Mouse (Mus musculus) heart, embryonic 14.5 days (tissue): Measurements from ENCODE around the gene Mylk. TPM values are rescaled to one million over a fixed set of nuclear protein-coding genes. Genes with fewer than 3 reads are reported as not detected.

Experiments used
- ATAC-seq: fragments of 200-750 bp; cut with Nextera tagmentation; 2 replicates; pipeline ENCODE4 v1.8.0; 2017; ENCODE audit warnings: low read depth, moderate TSS enrichment; ENCODE audit not compliant: insufficient number of reproducible peaks, insufficient read depth, low FRiP score
- H3K27ac ChIP-seq, 2 experiments: fragments of 200-500 bp in 1 of 2; fragments of 300-500 bp in 1 of 2; sonication (generic) in 1 of 2; replicated peaks in 1 of 2; 2 replicates each; pipeline ENCODE4 v1.5.1; 2012 to 2014; ENCODE audit warnings: low read depth in 2 of 2, low read length in 2 of 2, control low read depth in 1 of 2, mild to moderate bottlenecking in 1 of 2, mixed read lengths in 1 of 2; ENCODE audit not compliant: control insufficient read depth in 1 of 2, insufficient read depth in 1 of 2
- H3K27me3 ChIP-seq: fragments of 300-500 bp; sonication (generic); 2 replicates; pipeline ENCODE4 v1.6.1; 2014; ENCODE audit warnings: mild to moderate bottlenecking, low read length, control low read depth; ENCODE audit not compliant: control insufficient read depth, insufficient read depth
- H3K36me3 ChIP-seq: fragments of 300-500 bp; sonication (generic); 2 replicates; pipeline ENCODE4 v1.6.1; 2014; ENCODE audit warnings: mild to moderate bottlenecking, control low read depth, low read length, mixed read lengths; ENCODE audit not compliant: control insufficient read depth, insufficient read depth
- H3K4me1 ChIP-seq, 2 experiments: fragments of 200-500 bp in 1 of 2; fragments of 300-500 bp in 1 of 2; sonication (generic) in 1 of 2; 2 replicates each; pipeline ENCODE4 v1.6.1; 2012 to 2014; ENCODE audit warnings: low read length in 2 of 2, control low read depth in 1 of 2, mixed read lengths in 1 of 2; ENCODE audit not compliant: control insufficient read depth in 2 of 2, insufficient read depth in 2 of 2
- H3K4me2 ChIP-seq: fragments of 300-500 bp; sonication (generic); 2 replicates; pipeline ENCODE4 v1.6.1; 2014; ENCODE audit warnings: mild to moderate bottlenecking, low read length
- H3K4me3 ChIP-seq, 2 experiments: fragments of 200-500 bp in 1 of 2; fragments of 300-500 bp in 1 of 2; sonication (generic) in 1 of 2; 2 replicates each; pipeline ENCODE4 v1.5.1; 2012 to 2014; ENCODE audit warnings: low read length in 2 of 2, mild to moderate bottlenecking in 2 of 2, control low read depth in 1 of 2, low read depth in 1 of 2, moderate library complexity in 1 of 2; ENCODE audit not compliant: control insufficient read depth in 1 of 2, insufficient read depth in 1 of 2
- H3K9ac ChIP-seq: fragments of 300-500 bp; sonication (generic); 2 replicates; pipeline ENCODE4 v1.6.1; 2014; ENCODE audit warnings: mild to moderate bottlenecking, low read length
- H3K9me3 ChIP-seq: fragments of 300-500 bp; sonication (generic); 2 replicates; pipeline ENCODE4 v1.6.1; 2016; ENCODE audit warnings: low read length, control low read depth; ENCODE audit not compliant: control insufficient read depth
- WGBS: fragments of 180-500 bp; shearing (Covaris S2); extraction: QIAGEN DNeasy Blood & Tissue Kit; methylation state at CpG from one replicate; pipeline ENCODE4 v1.1.7; 2014; 5-methylcytosine and 5-hydroxymethylcytosine counted together
- polyA plus RNA-seq: library from polyadenylated mRNA; unstranded; fragments of >200 nt; fragmentation: Nextera tagmentation; extraction: Ambion mirVana; gene quantifications from 2 replicates; pipeline ENCODE4 v1.2.1, GENCODE M21; 2014

Mylk gene
- polyA plus RNA-seq, 1 experiment from 2014 or later = 8.5 TPM

DNA sequence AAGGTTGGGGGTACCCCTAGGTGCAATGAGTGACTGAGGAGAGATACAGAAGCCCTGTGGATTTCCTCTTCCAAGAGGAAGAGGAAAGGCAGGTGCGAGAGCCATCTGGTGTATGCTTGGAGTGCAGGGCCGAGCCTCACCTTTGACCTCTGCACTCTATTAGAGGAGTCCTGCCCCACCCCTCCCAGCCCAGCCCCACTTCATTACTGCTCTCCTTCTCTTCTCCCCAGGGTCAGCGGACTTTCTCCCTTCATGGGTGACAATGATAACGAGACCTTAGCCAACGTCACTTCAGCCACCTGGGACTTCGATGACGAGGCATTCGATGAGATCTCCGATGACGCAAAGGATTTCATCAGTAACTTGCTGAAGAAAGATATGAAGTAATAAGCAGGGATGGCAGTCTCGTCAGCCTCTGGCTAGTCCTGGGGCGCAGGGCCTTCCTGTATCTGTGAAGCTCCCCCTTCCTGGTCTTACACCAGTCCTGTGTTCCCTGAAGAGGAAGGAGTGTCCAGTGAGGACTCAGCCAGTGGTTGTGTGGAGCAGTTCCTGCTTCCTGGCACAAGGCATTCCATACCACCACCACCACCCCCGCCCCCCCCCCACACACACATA is 241.3 kb downstream of the Mylk start:
- H3K4me2 ChIP-seq = no peak overlapping the region
- no peaks in the 10 kb centered on the region for H3K36me3 ChIP-seq
- no peak for ATAC-seq
- no peak overlapping the region for H3K27ac ChIP-seq
- H3K4me3 ChIP-seq = no peak overlapping the region
- H3K9me3 ChIP-seq = no peaks in the 10 kb centered on the region
- WGBS = 88% methylated on average over 11 of the region's 13 CpGs
- no peak overlapping the region for H3K9ac ChIP-seq
- peaks cover 17 to 22% of the 10 kb centered on the region in 2 experiments for H3K4me1 ChIP-seq
- no peaks in the 10 kb centered on the region for H3K27me3 ChIP-seq

DNA sequence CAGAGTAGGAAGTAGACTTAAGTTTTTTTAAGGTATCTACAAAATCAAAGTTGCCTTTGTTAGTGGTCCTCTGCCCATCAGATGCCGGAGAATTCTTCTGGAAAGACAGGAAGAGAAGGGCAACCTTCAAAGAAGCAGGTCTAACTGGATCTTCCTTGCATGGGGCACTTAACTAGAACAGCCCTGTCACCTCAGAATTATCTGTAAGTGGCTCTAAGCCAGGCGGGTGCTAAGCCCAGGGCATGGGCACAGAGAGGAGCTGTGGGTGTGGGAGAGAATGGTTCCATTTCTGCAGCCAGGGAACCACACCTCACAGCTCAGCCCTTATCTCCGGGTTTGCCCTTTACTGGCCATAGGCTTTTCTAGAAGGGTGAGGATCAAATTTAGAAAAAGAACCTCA is 246.4 kb downstream of the Mylk start:
- WGBS = 54% methylated on average over 3 of the region's 3 CpGs
- no peak overlapping the region for H3K4me3 ChIP-seq
- no peak for ATAC-seq

DNA sequence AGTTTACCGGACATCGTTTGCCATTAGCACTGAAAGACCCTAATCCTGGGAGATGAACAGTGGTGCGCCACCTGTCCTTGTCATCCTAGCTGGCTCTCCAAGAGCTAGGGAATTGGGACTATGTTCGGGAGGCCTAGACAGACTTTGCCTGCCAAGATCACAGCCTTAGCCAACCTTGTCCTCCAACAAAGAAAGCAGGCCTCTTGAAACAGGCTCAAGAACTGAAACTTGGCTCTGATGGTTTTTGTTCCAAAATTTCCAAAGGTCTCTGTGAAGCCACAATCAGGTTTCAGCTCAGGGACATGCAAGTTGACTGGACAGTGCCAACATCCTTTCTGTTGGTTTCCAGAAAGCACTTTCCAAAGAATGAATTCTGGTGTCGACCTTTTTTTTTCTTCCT is 247.8 kb downstream of the Mylk start:
- Histone ChIP-seq H3K9me3 (no peaks in the 10 kb centered on the region), H3K9ac (no peak overlapping the region), H3K36me3 (no peaks in the 10 kb centered on the region), H3K4me1 (peaks cover 10 to 15% of the 10 kb centered on the region in 2 experiments), H3K27ac (no peak overlapping the region), H3K4me3 (no peak overlapping the region), H3K4me2 (no peak overlapping the region), H3K27me3 (no peaks in the 10 kb centered on the region)
- 88% methylated on average over 5 of the region's 5 CpGs for WGBS
- no peak for ATAC-seq

More for the DNA sequence above, 246.4 kb downstream of the Mylk start:
- H3K4me2 ChIP-seq = no peak overlapping the region
- no peaks in the 10 kb centered on the region for H3K27me3 ChIP-seq
- H3K27ac ChIP-seq = no peak overlapping the region
- H3K4me1 ChIP-seq = peaks cover 3 to 6% of the 10 kb centered on the region in 2 experiments; a peak in 2 of 4 replicates
- no peaks in the 10 kb centered on the region for H3K36me3 ChIP-seq
- H3K9me3 ChIP-seq = no peaks in the 10 kb centered on the region
- no peak overlapping the region for H3K9ac ChIP-seq

- Histone ChIP-seq H3K27me3 (no peaks in the 10 kb centered on the region), H3K4me3 (no peak overlapping the region), H3K4me1 (peaks cover 10 to 15% of the 10 kb centered on the region in 2 experiments), H3K9ac (no peak overlapping the region), H3K9me3 (no peaks in the 10 kb centered on the region), H3K27ac (no peak overlapping the region), H3K36me3 (no peaks in the 10 kb centered on the region), H3K4me2 (no peak overlapping the region)
- no peak for ATAC-seq
- 86% methylated on average over 10 of the region's 10 CpGs for WGBS
Measured at GRCm38 (mm10) chr16:34993694-34994330, 248.8 kb downstream of the Mylk start.

GRCm38 (mm10) chr16:34994641-34995141 is 249.7 kb downstream of the Mylk start:
- H3K9me3 ChIP-seq = no peaks in the 10 kb centered on the region
- H3K27ac ChIP-seq = no peak overlapping the region
- H3K27me3 ChIP-seq = no peaks in the 10 kb centered on the region
- H3K36me3 ChIP-seq = no peaks in the 10 kb centered on the region
- WGBS = 84% methylated on average over 9 of the region's 9 CpGs
- no peak overlapping the region for H3K9ac ChIP-seq
- no peak overlapping the region for H3K4me2 ChIP-seq
- H3K4me3 ChIP-seq = no peak overlapping the region
- ATAC-seq = no peak
- H3K4me1 ChIP-seq = peaks cover 10 to 15% of the 10 kb centered on the region in 2 experiments

DNA sequence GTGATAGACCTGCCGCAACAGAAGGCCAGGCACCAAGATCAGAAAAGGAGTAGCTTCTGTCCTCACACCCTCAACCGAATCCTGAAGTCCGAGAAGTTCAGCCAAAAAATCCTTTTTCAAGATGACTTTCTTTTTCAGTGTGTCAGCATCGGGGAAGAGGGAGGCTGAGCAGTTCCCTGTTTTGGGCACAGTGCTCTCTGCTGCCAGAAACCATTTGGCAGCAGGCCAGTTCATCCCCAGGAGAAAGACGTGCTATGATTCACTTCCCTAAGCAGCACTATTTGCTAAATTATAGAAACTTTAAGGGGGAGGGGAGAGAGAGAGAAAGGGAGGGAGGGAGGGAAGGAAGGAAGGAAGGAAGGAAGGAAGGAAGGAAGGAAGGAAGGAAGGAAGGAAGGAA is 251.1 kb downstream of the Mylk start:
- Histone ChIP-seq H3K4me2 (no peak overlapping the region), H3K27ac (no peak overlapping the region), H3K4me3 (no peak overlapping the region), H3K9ac (no peak overlapping the region), H3K27me3 (no peaks in the 10 kb centered on the region), H3K36me3 (no peaks in the 10 kb centered on the region), H3K4me1 (peaks cover 16 to 19% of the 10 kb centered on the region in 2 experiments), H3K9me3 (no peaks in the 10 kb centered on the region)
- no peak for ATAC-seq
- WGBS = 29% methylated on average over 5 of the region's 5 CpGs

- no peak for ATAC-seq
- H3K27me3 ChIP-seq = no peaks in the 10 kb centered on the region
- WGBS = 53% methylated on average over 4 of the region's 4 CpGs
- H3K4me1 ChIP-seq = peaks cover 17 to 19% of the 10 kb centered on the region in 2 experiments
- H3K36me3 ChIP-seq = no peaks in the 10 kb centered on the region
- H3K4me3 ChIP-seq = no peak overlapping the region
- no peaks in the 10 kb centered on the region for H3K9me3 ChIP-seq
- H3K27ac ChIP-seq = no peak overlapping the region
- H3K9ac ChIP-seq = no peak overlapping the region
- no peak overlapping the region for H3K4me2 ChIP-seq
Measured at GRCm38 (mm10) chr16:34997052-34997451, 252.0 kb downstream of the Mylk start.
